Mouse (Mus musculus) MEL (cell line): ENCODE results near the gene C1qtnf3. TPM values are rescaled to one million over a fixed set of nuclear protein-coding genes. Genes with fewer than 3 reads are reported as not detected.

Experiments used
- DNase-seq: peaks from one replicate; pipeline ENCODE4 v3.0.0; 2011; ENCODE audit warnings: low read depth, low spot score
- H3K27ac ChIP-seq: 2 replicates; pipeline ENCODE4 v1.5.1; 2012; ENCODE audit warnings: low read depth, mild to moderate bottlenecking, control low read depth, low read length, moderate library complexity; ENCODE audit not compliant: control insufficient read depth
- H3K27me3 ChIP-seq, 2 experiments: fragments of 150-350 bp in 1 of 2; sonication (generic) in 1 of 2; 2 replicates each; pipeline ENCODE4 v1.6.1; 2012; ENCODE audit warnings: low read length in 2 of 2, mild to moderate bottlenecking in 2 of 2, improper control_type of control experiment in 1 of 2, moderate library complexity in 1 of 2; ENCODE audit not compliant: insufficient read depth in 2 of 2, control insufficient read depth in 1 of 2
- H3K36me3 ChIP-seq, 2 experiments: 2 replicates each; pipeline ENCODE4 v1.6.1; 2012 to 2014; ENCODE audit warnings: low read length in 2 of 2, improper control_type of control experiment in 1 of 2, inconsistent platforms in 1 of 2, mild to moderate bottlenecking in 1 of 2; ENCODE audit not compliant: insufficient read depth in 2 of 2, control insufficient read depth in 1 of 2
- H3K4me1 ChIP-seq, 2 experiments: fragments of 150-350 bp in 1 of 2; sonication (generic) in 1 of 2; 2 replicates each; pipeline ENCODE4 v1.6.1; 2012; ENCODE audit warnings: low read length in 2 of 2, improper control_type of control experiment in 1 of 2, mild to moderate bottlenecking in 1 of 2; ENCODE audit not compliant: insufficient read depth in 2 of 2, control insufficient read depth in 1 of 2
- H3K4me3 ChIP-seq, 2 experiments: fragments of 150-350 bp in 1 of 2; sonication (generic) in 1 of 2; 2 replicates each; pipeline ENCODE4 v1.5.1; 2012; ENCODE audit warnings: low read depth in 2 of 2, low read length in 2 of 2, mild to moderate bottlenecking in 2 of 2, moderate library complexity in 2 of 2, control low read depth in 1 of 2, improper control_type of control experiment in 1 of 2; ENCODE audit not compliant: control insufficient read depth in 1 of 2, insufficient read depth in 1 of 2
- H3K79me2 ChIP-seq: 2 replicates; pipeline ENCODE4 v1.6.1; 2012; ENCODE audit warnings: mild to moderate bottlenecking, low read length, moderate library complexity; ENCODE audit not compliant: control insufficient read depth, poor library complexity, insufficient read depth
- H3K9ac ChIP-seq: 2 replicates; pipeline ENCODE4 v1.6.1; 2012; ENCODE audit warnings: low read depth, mild to moderate bottlenecking, control low read depth, low read length, moderate library complexity; ENCODE audit not compliant: control insufficient read depth, poor library complexity, severe bottlenecking
- H3K9me3 ChIP-seq: fragments of 150-350 bp; sonication (generic); replicated peaks from 2 replicates; pipeline ENCODE4 v1.6.1; 2012; ENCODE audit warnings: mild to moderate bottlenecking, low read length, improper control_type of control experiment, moderate library complexity; ENCODE audit not compliant: insufficient read depth
- CHD2 ChIP-seq: IDR thresholded peaks from 2 replicates; pipeline ENCODE4 v1.6.1; 2011; ENCODE audit warnings: low read length, improper control_type of control experiment
- E2F4 ChIP-seq: IDR thresholded peaks from 2 replicates; pipeline ENCODE4 v1.6.1; 2011; ENCODE audit warnings: low read depth, low read length, improper control_type of control experiment, borderline replicate concordance
- EP300 ChIP-seq, 2 experiments: IDR thresholded peaks; 2 replicates each; pipeline ENCODE4 v1.6.1; 2011; ENCODE audit warnings: improper control_type of control experiment in 2 of 2, low read length in 2 of 2, low read depth in 1 of 2, mild to moderate bottlenecking in 1 of 2
- GABPA ChIP-seq: IDR thresholded peaks from 2 replicates; pipeline ENCODE4 v1.6.1; 2012; ENCODE audit warnings: low read depth, mild to moderate bottlenecking, inconsistent platforms, low read length, improper control_type of control experiment, moderate library complexity
- HCFC1 ChIP-seq: IDR thresholded peaks from 2 replicates; pipeline ENCODE4 v1.6.1; 2012; ENCODE audit warnings: low read depth, mild to moderate bottlenecking, inconsistent platforms, low read length, improper control_type of control experiment, moderate library complexity
- JUND ChIP-seq: IDR thresholded peaks from 2 replicates; pipeline ENCODE4 v1.6.1; 2011; ENCODE audit warnings: low read depth, mild to moderate bottlenecking, improper control_type of control experiment, low read length
- KAT2A ChIP-seq: conservative IDR thresholded peaks from 2 replicates; pipeline ENCODE4 v1.6.1; 2012; ENCODE audit warnings: low read depth, low read length, improper control_type of control experiment, inconsistent platforms
- MAX ChIP-seq: IDR thresholded peaks from 2 replicates; pipeline ENCODE4 v1.6.1; 2011; ENCODE audit warnings: low read length, improper control_type of control experiment
- MYB ChIP-seq: IDR thresholded peaks from 2 replicates; pipeline ENCODE4 v1.6.1; 2011; ENCODE audit warnings: mild to moderate bottlenecking, low read depth, low read length, improper control_type of control experiment
- POLR2AphosphoS2 ChIP-seq: IDR thresholded peaks from 2 replicates; pipeline ENCODE4 v1.6.1; 2011; ENCODE audit warnings: low read length, improper control_type of control experiment
- RAD21 ChIP-seq: IDR thresholded peaks from 2 replicates; pipeline ENCODE4 v1.6.1; 2011; ENCODE audit warnings: mild to moderate bottlenecking, low read depth, low read length, improper control_type of control experiment
- SIN3A ChIP-seq: IDR thresholded peaks from 2 replicates; pipeline ENCODE4 v1.6.1; 2012; ENCODE audit warnings: low read length, improper control_type of control experiment, inconsistent platforms
- SMC3 ChIP-seq: IDR thresholded peaks from 2 replicates; pipeline ENCODE4 v1.6.1; 2011; ENCODE audit warnings: low read depth, low read length, improper control_type of control experiment
- TAL1 ChIP-seq: IDR thresholded peaks from 2 replicates; pipeline ENCODE4 v1.6.1; 2012; ENCODE audit warnings: mild to moderate bottlenecking, inconsistent platforms, low read length, moderate library complexity, mixed read lengths
- TBP ChIP-seq: IDR thresholded peaks from 2 replicates; pipeline ENCODE4 v1.8.0; 2011; ENCODE audit warnings: low read depth, low read length, improper control_type of control experiment
- TCF12 ChIP-seq: IDR thresholded peaks from 2 replicates; pipeline ENCODE4 v1.6.1; 2014; ENCODE audit warnings: low read depth, mild to moderate bottlenecking, inconsistent platforms, low read length, improper control_type of control experiment, moderate library complexity
- USF2 ChIP-seq, 2 experiments: IDR thresholded peaks; 2 replicates each; pipeline ENCODE4 v1.6.1; 2011 to 2012; ENCODE audit warnings: improper control_type of control experiment in 2 of 2, low read length in 2 of 2, borderline replicate concordance in 1 of 2, inconsistent platforms in 1 of 2, low read depth in 1 of 2, mild to moderate bottlenecking in 1 of 2; ENCODE audit not compliant: insufficient read depth in 1 of 2
- ZMIZ1 ChIP-seq: IDR thresholded peaks from 2 replicates; pipeline ENCODE4 v1.6.1; 2012; ENCODE audit warnings: low read depth, mild to moderate bottlenecking, inconsistent platforms, low read length, improper control_type of control experiment, moderate library complexity
- polyA plus RNA-seq, 2 experiments: library from polyadenylated mRNA; stranded (reverse) in 1 of 2; unstranded in 1 of 2; fragments of >175 nt in 1 of 2; fragments of >200 nt in 1 of 2; gene quantifications; 2 replicates each; pipeline versions ENCODE4 v1.2.1 to v1.2.4; 2012; ENCODE audit warnings: low replicate concordance in 2 of 2, low read depth in 1 of 2; ENCODE audit not compliant: insufficient read length in 2 of 2, insufficient read depth in 1 of 2, missing spikeins in 1 of 2
- total RNA-seq: library from RNA; depleted of rRNA; stranded (reverse); fragments of 300-350 nt; gene quantifications from 2 replicates; pipeline ENCODE4 v1.2.3, GENCODE M21; 2012

C1qtnf3 gene
- total and polyA plus RNA-seq, 3 experiments = not detected

DNA sequence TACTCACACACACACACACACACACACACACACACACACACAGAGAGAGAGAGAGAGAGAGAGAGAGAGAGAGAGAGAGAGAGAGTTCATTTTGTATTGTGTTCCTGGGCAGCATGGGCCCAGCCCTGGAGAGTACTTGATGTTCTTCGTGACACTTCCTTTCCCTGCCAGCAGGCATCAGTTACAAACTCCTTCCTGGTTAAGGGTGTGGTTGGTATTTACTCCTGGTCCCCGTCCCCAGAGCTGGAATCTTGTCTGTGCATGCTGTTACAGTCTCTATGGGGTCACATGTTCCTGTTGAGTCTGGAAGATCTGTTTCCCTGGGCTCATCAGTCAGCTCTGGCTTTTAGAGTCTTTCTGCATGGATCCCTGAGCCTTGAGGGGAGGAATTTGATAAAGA is 38.3 kb downstream of the C1qtnf3 start:
- Histone ChIP-seq H3K4me3 (no peak overlapping the region), H3K9me3 (no peaks in the 10 kb centered on the region)
- no peak for TF ChIP-seq HCFC1
- no peak for TF ChIP-seq JUND
- TF ChIP-seq USF2 (IDR thresholded peaks at IDR 0.05; ENCODE audit: borderline replicate concordance in 1 of 2, insufficient read depth in 1 of 2, low read depth in 1 of 2, low read length in 2 of 2) = no peak
- no peak for TF ChIP-seq TBP
- TF ChIP-seq, all 39 proteins: peak for 0
- no peaks in the 10 kb centered on the region for H3K4me1 ChIP-seq
- no peaks in the 10 kb centered on the region for H3K27me3 ChIP-seq
- H3K27ac ChIP-seq = no peak overlapping the region
- no peak overlapping the region for H3K9ac ChIP-seq
- no peak for DNase-seq
- H3K36me3 ChIP-seq = no peaks in the 10 kb centered on the region
- H3K79me2 ChIP-seq = no peaks in the 10 kb centered on the region

DNA sequence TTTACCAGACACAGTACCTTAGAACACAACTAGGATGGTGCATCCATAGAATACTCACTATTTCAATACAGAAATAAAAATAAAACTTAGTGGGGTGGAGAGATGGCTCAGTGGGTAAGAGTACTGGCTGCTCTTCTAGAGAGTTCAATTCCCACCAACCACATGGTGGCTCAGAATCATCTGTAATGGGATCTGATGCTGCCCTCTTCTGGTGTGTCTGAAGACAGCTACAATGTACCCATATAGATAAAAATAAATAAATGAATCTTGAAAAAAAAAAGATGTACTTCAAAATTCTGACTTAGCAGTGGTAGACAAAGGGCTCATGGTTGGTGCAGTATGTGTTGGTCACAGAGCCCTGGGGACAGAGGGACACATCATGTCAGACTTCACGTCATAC is 39.4 kb downstream of the C1qtnf3 start:
- no peak for DNase-seq
- Histone ChIP-seq H3K27ac (no peak overlapping the region), H3K4me1 (no peaks in the 10 kb centered on the region), H3K4me3 (no peak overlapping the region), H3K9me3 (no peaks in the 10 kb centered on the region), H3K79me2 (no peaks in the 10 kb centered on the region), H3K36me3 (no peaks in the 10 kb centered on the region), H3K9ac (no peak overlapping the region), H3K27me3 (no peaks in the 10 kb centered on the region)
- TF ChIP-seq ZMIZ1 = no peak
- TF ChIP-seq E2F4 = no peak
- no peak for TF ChIP-seq MYB
- no peak for TF ChIP-seq SMC3
- TF ChIP-seq SIN3A = no peak
- no peak for TF ChIP-seq TAL1
- TF ChIP-seq POLR2AphosphoS2 = no peak
- TF ChIP-seq MAX = no peak
- TF ChIP-seq RAD21 = no peak
- no peak for TF ChIP-seq CHD2
- no peak for TF ChIP-seq EP300 (IDR thresholded peaks at IDR 0.05; ENCODE audit: low read depth in 1 of 2, low read length in 2 of 2)
- TF ChIP-seq GABPA = no peak
- no peak for TF ChIP-seq KAT2A
- TF ChIP-seq TCF12 = no peak
- TF ChIP-seq HCFC1 = no peak
